Mouse (Mus musculus): ENCODE measurements around the gene Ccdc190. TPM values are rescaled to one million over a fixed set of nuclear protein-coding genes. Genes with fewer than 3 reads are reported as not detected.

Gene Ccdc190
- total and polyA plus RNA-seq, 3 experiments = not detected

GRCm38 (mm10) chr1:169949981-169950380 is 21.5 kb downstream of the Ccdc190 start:
- Histone ChIP-seq H3K9ac (ENCODE audit: insufficient read depth, low read depth) (no peak overlapping the region), H3K4me1 (ENCODE audit: control insufficient read depth in 1 of 2, insufficient read depth in 2 of 2) (no peaks in the 10 kb centered on the region), H3K27ac (ENCODE audit: insufficient read depth, low read depth) (no peak overlapping the region), H3K27me3 (replicated peaks) (no peaks in the 10 kb centered on the region), H3K4me3 (replicated peaks in 1 of 3; ENCODE audit: low read depth in 2 of 3, low read length in 2 of 3, poor library complexity in 1 of 3) (no peak overlapping the region), H3K36me3 (replicated peaks in 1 of 2; ENCODE audit: control insufficient read depth in 1 of 2, insufficient read depth in 1 of 2, low read length in 1 of 2) (peaks cover 4 to 40% of the 10 kb centered on the region in 2 experiments), H3K9me3 (replicated peaks; ENCODE audit: low read length) (peaks cover 2% of the 10 kb centered on the region), H3K79me2 (replicated peaks; ENCODE audit: control insufficient read depth, extremely low read depth, insufficient read depth, poor library complexity, severe bottlenecking) (no peaks in the 10 kb centered on the region), H3K4me2 (ENCODE audit: insufficient read depth, low read depth, poor library complexity, severe bottlenecking) (no peak overlapping the region)
- dilution Hi-C loops (cut with MboI; ENCODE audit: extremely low pct_ligation_motif_present, extremely low pct_unique_long_range_greater_than_20kb, low sequenced_read_pairs) = no loop called here
- DNase-seq (ENCODE audit: extremely low read depth) = no peak
- in situ Hi-C loops (cut with MboI; ENCODE audit: low pct_ligation_motif_present, low pct_unique_long_range_greater_than_20kb, low sequenced_read_pairs) = loop anchor here (10.0 kb wide), 1 partner anchor 185 kb away; no protein-coding TSS in a partner anchor
- no peak for TF ChIP-seq RCOR1 (conservative IDR thresholded peaks at IDR 0.05; ENCODE audit: low read depth, low read length)
- TF ChIP-seq MEF2A (IDR thresholded peaks at IDR 0.05; ENCODE audit: borderline replicate concordance, low read depth, low read length) = no peak

- TF ChIP-seq NELFE (IDR thresholded peaks at IDR 0.05; ENCODE audit: low read depth, low read length) (no peak), CTCF (conservative IDR thresholded peaks at IDR 0.05 in 1 of 2, IDR thresholded peaks at IDR 0.05 in 1 of 2; ENCODE audit: low read depth in 2 of 2, low read length in 2 of 2) (peak in 1 of 2 experiments; percentile 50; a peak in 3 of 4 replicates), RCOR1 (conservative IDR thresholded peaks at IDR 0.05; ENCODE audit: low read depth, low read length) (no peak), SMC3 (IDR thresholded peaks at IDR 0.05; ENCODE audit: low read depth, low read length) (peak; percentile 31), RAD21 (IDR thresholded peaks at IDR 0.05; ENCODE audit: low read depth, low read length) (peak; percentile 40), NRF1 (IDR thresholded peaks at IDR 0.05; ENCODE audit: low read depth, low read length) (no peak)
- H3K4me3 ChIP-seq (replicated peaks in 1 of 3; ENCODE audit: low read depth in 2 of 3, low read length in 2 of 3, poor library complexity in 1 of 3) = no peak overlapping the region
- H3K27me3 ChIP-seq (replicated peaks) = no peaks in the 10 kb centered on the region
- dilution Hi-C loops (cut with MboI; ENCODE audit: extremely low pct_ligation_motif_present, extremely low pct_unique_long_range_greater_than_20kb, low sequenced_read_pairs) = no loop called here
- H3K4me1 ChIP-seq (ENCODE audit: control insufficient read depth in 1 of 2, insufficient read depth in 2 of 2) = no peaks in the 10 kb centered on the region
- in situ Hi-C loops (cut with MboI; ENCODE audit: low pct_ligation_motif_present, low pct_unique_long_range_greater_than_20kb, low sequenced_read_pairs) = no loop called here
- H3K4me2 ChIP-seq (ENCODE audit: insufficient read depth, low read depth, poor library complexity, severe bottlenecking) = no peak overlapping the region
- peaks cover 2% of the 10 kb centered on the region for H3K9me3 ChIP-seq (replicated peaks; ENCODE audit: low read length)
- no peak for DNase-seq (ENCODE audit: extremely low read depth)
- H3K9ac ChIP-seq (ENCODE audit: insufficient read depth, low read depth) = no peak overlapping the region
- H3K27ac ChIP-seq (ENCODE audit: insufficient read depth, low read depth) = no peak overlapping the region
- H3K79me2 ChIP-seq (replicated peaks; ENCODE audit: control insufficient read depth, extremely low read depth, insufficient read depth, poor library complexity, severe bottlenecking) = no peaks in the 10 kb centered on the region
- H3K36me3 ChIP-seq (replicated peaks in 1 of 2; ENCODE audit: control insufficient read depth in 1 of 2, insufficient read depth in 1 of 2, low read length in 1 of 2) = peaks cover 4 to 46% of the 10 kb centered on the region in 2 experiments
Measured at GRCm38 (mm10) chr1:169950651-169951050, 22.2 kb downstream of the Ccdc190 start.

GRCm38 (mm10) chr1:169951561-169951960 is 23.1 kb downstream of the Ccdc190 start:
- Histone ChIP-seq H3K4me1 (ENCODE audit: control insufficient read depth in 1 of 2, insufficient read depth in 2 of 2) (no peaks in the 10 kb centered on the region), H3K4me2 (ENCODE audit: insufficient read depth, low read depth, poor library complexity, severe bottlenecking) (no peak overlapping the region), H3K27ac (ENCODE audit: insufficient read depth, low read depth) (no peak overlapping the region), H3K27me3 (replicated peaks) (no peaks in the 10 kb centered on the region), H3K36me3 (replicated peaks in 1 of 2; ENCODE audit: control insufficient read depth in 1 of 2, insufficient read depth in 1 of 2, low read length in 1 of 2) (peaks cover 4 to 55% of the 10 kb centered on the region in 2 experiments), H3K4me3 (replicated peaks in 1 of 3; ENCODE audit: low read depth in 2 of 3, low read length in 2 of 3, poor library complexity in 1 of 3) (no peak overlapping the region), H3K79me2 (replicated peaks; ENCODE audit: control insufficient read depth, extremely low read depth, insufficient read depth, poor library complexity, severe bottlenecking) (no peaks in the 10 kb centered on the region), H3K9me3 (replicated peaks; ENCODE audit: low read length) (peaks cover 2% of the 10 kb centered on the region), H3K9ac (ENCODE audit: insufficient read depth, low read depth) (no peak overlapping the region)
- no peak for DNase-seq (ENCODE audit: extremely low read depth)
- dilution Hi-C loops (cut with MboI; ENCODE audit: extremely low pct_ligation_motif_present, extremely low pct_unique_long_range_greater_than_20kb, low sequenced_read_pairs) = no loop called here
- no peak for TF ChIP-seq IRF4 (IDR thresholded peaks at IDR 0.05; ENCODE audit: low read depth, low read length)
- no peak for TF ChIP-seq CHD2 (IDR thresholded peaks at IDR 0.05; ENCODE audit: low read length)
- no peak for TF ChIP-seq ZC3H11A (IDR thresholded peaks at IDR 0.05; ENCODE audit: low read depth, low read length)
- no peak for TF ChIP-seq SIN3A (IDR thresholded peaks at IDR 0.05; ENCODE audit: low read length)
- in situ Hi-C loops (cut with MboI; ENCODE audit: low pct_ligation_motif_present, low pct_unique_long_range_greater_than_20kb, low sequenced_read_pairs) = no loop called here

Measured in CH12.LX (cell line).